Mouse (Mus musculus) erythroid progenitor cell, adult 5-6 weeks (primary cell): ENCODE data around the gene Olfr1221. TPM values are rescaled to one million over a fixed set of nuclear protein-coding genes. Genes with fewer than 3 reads are reported as not detected.
"Not testable (repeated sequence)": the region's sequence is repeated elsewhere in the genome, so short reads cannot be mapped to it uniquely, and the experiment has no call there.

ENCODE experiments used
- ATAC-seq: replicated peaks from 2 replicates; pipeline ENCODE4 v1.8.0; 2016; ENCODE audit warnings: moderate number of reproducible peaks, mild to moderate bottlenecking, moderate TSS enrichment, inconsistent platforms; ENCODE audit not compliant: poor library complexity, low FRiP score, severe bottlenecking
- total RNA-seq, 2 experiments: library from RNA; stranded (forward) in 1 of 2; stranded (reverse) in 1 of 2; fragments of 150-400 nt in 1 of 2; fragments of 186-747, 209-891 nt in 1 of 2; gene quantifications; 2 replicates each; pipeline versions ENCODE4 v1.2.3 to v1.2.4; 2015 to 2017; ENCODE audit warnings: low replicate concordance in 2 of 2

Gene Olfr1221
- total RNA-seq (2015; ENCODE audit: low replicate concordance) (not detected in 2 replicates), total RNA-seq (2017; ENCODE audit: low replicate concordance) (not detected in 2 replicates)

DNA sequence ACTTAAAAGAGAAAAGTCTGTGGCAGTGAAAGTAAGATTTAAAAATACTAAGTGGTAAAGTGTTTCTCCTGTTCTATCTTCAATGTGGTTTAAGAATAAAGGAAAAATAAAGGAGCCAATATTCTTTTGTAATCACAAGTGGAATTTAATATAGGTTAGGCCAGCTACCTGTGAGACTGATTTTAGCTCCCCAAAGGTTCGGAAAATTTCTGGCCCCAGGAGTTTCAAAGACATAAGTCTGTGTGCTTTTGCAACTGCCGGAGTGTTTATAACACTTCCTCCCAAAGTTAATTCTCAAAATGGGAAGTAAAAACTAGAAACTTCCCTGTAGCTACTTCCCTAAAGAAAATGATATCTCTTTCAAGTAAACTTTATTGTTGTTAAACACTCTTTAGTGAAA, at the start of gene Olfr1221:
Gene Olfr1221 (minus strand): TSS at position 101 of the 400 bp plus-strand sequence.
- no peak for ATAC-seq

DNA sequence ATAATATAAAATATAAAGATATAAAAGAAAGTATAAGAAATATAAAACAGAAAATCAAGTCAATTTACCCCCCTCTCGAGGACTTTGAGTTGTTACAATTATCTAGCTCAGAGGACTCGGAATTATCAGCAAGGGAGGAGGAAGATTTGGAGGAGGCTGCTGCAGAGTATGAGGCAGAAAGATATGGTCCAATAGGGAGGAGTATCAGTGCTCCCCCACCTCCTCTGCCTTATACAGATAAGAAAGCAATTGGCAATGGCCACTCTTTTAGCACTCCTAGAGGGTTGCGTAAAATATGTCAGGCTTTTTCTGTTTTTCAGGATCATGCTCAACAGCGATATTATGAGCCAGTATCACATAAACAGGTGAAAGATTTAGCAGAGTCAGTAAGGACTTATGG, 47.6 kb upstream of the Olfr1221 start:
- not testable (repeated sequence) for ATAC-seq

DNA sequence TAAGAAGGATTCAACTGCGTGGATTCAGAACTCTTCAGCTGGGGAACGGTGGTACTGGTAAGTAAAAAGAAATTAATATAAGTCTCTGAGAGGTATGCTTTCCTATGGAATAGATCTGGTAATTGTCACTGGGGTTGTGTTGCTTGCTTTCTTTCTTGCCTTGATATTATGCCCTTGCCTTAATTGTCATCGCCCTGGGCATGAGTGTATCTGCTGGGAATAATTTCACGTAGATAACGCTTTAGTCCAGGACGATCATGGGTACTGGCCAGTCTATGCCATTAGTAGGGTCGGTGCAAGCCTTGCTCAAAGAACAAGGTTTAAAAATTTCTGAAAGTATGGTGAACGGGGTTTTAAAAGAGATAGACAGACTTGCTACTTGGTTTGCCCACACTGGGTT, 46.9 kb upstream of the Olfr1221 start, which contains the start of gene Olfr1224-ps1:
Gene Olfr1224-ps1 (minus strand): TSS at position 101 of the 400 bp plus-strand sequence.
- not testable (repeated sequence) for ATAC-seq

DNA sequence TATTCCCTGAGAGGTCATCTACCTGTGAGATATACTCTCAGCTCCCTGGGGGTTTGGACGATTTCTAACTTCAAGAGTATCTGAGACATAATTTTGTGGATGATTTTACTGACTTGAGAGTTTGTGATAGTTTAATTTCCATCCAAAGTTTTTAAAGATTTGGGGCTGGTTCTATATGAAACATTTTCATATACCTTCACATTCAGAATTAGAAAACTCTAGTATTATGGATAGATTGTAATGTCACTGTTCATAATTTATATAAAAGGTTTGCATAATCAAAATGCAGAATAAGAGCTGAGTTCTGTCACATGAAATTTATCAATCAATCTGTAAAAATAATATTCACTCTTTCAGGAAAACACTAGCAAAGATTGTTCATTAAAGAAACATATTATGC, 34.4 kb upstream of the Olfr1221 start, which contains the start of gene Olfr1223:
Gene Olfr1223 (minus strand): TSS at position 101 of the 400 bp plus-strand sequence.
- ATAC-seq = no peak

DNA sequence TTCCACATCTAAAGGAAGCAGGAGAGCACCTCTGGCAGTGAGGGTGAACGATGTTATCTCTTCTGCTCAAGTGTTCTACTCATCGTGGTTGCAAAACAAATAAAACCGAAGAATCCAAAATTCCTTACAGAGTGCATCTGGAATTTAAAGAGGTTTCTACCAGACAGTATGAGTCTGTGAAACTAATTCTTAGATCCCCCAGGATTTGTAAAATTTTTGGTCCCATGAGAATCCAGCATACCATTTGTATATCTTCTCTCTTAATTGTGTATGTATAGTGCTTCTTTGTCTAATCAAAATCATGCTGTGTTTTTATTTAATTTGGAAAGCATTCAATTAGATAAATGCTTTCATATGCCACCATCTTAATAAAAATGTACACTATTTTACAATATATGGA, 15.9 kb upstream of the Olfr1221 start, which contains the start of gene Olfr1222:
Gene Olfr1222 (minus strand): TSS at position 101 of the 400 bp plus-strand sequence.
- no peak for ATAC-seq

DNA sequence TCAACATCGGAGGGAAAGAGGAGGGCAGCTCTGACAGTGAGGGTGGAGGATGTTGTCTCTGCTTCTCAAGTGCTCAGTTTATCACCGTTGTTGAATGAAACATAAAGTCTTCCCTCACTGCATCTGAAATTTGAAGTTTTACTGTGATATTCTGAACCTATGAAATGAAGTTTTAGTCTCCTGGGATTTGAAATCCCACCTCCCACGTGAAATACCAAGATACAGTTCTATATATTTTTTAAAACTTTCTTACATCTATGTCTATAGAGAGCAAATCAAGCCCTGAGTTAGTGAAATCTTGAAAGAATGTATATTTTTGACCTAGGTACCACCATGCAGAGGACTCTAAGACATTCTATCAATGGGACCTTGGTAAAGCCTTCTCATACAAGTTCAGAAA, 10.3 kb downstream of the Olfr1221 start, which contains the start of gene Olfr1220:
Gene Olfr1220 (minus strand): TSS at position 101 of the 400 bp plus-strand sequence.
- ATAC-seq = no peak

DNA sequence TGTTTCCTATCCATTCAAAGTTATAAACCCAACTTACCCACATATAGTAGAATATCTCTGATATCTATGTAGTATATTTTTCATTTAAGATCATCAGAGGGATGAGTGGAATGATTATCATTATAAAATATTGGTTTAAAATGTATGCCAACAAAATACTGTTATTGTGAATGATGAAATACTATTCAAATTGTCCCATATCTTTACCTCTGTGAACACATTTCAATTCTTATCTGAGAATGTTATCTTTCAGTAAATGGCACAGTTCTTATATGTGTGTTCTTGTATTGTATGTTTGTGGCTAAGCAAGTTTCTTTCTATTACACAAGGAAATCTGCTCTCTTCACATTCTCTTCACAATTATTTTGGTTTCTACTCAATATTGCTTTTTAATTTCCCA, 11.4 kb downstream of the Olfr1221 start:
- no peak for ATAC-seq

DNA sequence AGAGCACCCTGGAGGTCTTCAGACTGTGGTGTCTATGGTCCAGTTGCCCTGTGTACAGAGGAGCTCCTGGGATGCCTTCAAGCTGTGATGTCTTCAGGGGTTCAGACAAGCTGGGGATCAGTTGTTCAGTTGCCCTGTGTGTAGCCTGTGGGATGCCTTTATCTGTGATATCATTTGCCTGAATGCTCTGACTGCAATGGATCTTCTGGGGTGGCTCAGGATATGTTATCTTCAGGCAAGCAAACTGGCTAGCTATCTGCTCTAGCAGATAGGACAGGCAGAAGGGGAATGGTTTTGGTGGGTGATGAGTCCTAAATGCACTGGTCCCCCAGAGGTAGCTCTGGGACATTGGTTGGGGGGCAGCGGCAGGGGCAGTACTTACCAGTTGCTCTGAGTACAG, 23.2 kb downstream of the Olfr1221 start:
- ATAC-seq = no peak

DNA sequence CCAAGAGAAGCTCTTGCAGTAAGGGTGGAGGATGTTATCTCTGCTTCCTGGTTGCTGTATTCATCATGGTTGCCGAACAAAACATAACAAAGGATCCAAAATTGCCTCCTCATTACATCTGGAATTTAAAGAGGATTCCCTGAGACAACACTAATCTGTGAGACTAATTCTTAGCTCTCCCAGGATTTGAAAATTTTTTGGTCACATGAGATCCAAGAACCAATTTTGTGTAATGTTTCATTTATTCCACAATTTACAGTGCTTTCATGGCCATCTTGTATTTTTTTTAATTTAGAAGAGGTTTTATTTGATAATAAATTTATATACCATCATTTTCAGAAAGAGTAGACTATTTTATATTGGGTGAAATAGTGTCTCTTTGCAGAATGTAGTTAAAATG, 33.7 kb downstream of the Olfr1221 start, which contains the start of gene Olfr1219:
Gene Olfr1219 (minus strand): TSS at position 101 of the 400 bp plus-strand sequence.
- no peak for ATAC-seq

DNA sequence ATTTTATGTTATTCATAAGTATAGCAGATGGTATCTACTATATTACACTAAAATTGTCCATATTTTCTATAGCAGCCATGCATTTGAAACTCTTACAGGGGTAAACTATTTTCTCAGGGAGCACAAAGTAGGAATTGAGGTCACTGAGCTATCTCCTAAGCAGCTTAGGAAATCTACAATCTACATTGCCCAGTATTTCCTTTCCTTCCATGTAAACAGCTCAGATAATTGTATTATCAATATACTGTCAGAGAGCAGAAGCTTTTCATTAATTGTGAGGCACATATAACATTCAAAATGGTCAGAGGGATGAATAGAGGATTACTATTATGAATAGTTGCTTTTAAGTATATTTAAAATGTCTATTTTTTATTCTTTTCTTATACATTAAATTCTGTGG, 35.6 kb downstream of the Olfr1221 start:
- no peak for ATAC-seq

DNA sequence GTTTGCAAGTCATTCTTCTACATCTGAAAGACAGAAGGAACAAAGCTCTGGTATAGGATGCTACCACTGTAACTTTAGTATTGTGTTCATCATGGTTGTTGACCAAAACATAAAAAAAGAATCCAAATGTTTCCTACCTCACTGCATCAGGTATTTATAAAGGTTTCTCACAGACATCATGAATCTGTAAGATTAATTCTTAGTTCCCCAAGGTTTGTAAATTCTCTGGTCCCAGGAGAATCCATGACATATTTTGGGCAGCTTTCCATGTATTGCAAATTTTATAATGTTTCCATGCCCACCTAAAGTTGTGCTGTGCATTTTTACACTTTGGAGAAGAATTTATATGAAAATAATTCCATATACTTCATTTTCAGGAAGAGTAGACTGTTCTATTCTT, 56.0 kb downstream of the Olfr1221 start, which contains the start of gene Olfr1218:
Gene Olfr1218 (minus strand): TSS at position 101 of the 400 bp plus-strand sequence.
- ATAC-seq = no peak

Other genes with a start within 250 kb of the Olfr1221 start
- not detected in 2 replicates for gene Olfr1208, start 215.0 kb downstream of the Olfr1221 start, total RNA-seq (2015; ENCODE audit: low replicate concordance)
- not detected in 2 replicates for gene Olfr1208, start 215.0 kb downstream of the Olfr1221 start, total RNA-seq (2017; ENCODE audit: low replicate concordance)
- not detected in 2 replicates for gene Olfr1209, start 202.1 kb downstream of the Olfr1221 start, total RNA-seq (2015; ENCODE audit: low replicate concordance)
- gene Olfr1209, start 202.1 kb downstream of the Olfr1221 start, total RNA-seq (2017; ENCODE audit: low replicate concordance) = not detected in 2 replicates
- gene Olfr1211, start 179.2 kb downstream of the Olfr1221 start, total RNA-seq (2015; ENCODE audit: low replicate concordance) = not detected in 2 replicates
- gene Olfr1211, start 179.2 kb downstream of the Olfr1221 start, total RNA-seq (2017; ENCODE audit: low replicate concordance) = not detected in 2 replicates
- not detected in 2 replicates for gene Olfr1212, start 163.3 kb downstream of the Olfr1221 start, total RNA-seq (2015; ENCODE audit: low replicate concordance)
- gene Olfr1212, start 163.3 kb downstream of the Olfr1221 start, total RNA-seq (2017; ENCODE audit: low replicate concordance) = not detected in 2 replicates
- gene Gm13762, start 137.0 kb downstream of the Olfr1221 start, total RNA-seq (2015; ENCODE audit: low replicate concordance) = not detected in 2 replicates
- gene Gm13762, start 137.0 kb downstream of the Olfr1221 start, total RNA-seq (2017; ENCODE audit: low replicate concordance) = not detected in 2 replicates
- gene Olfr1214, start 124.6 kb downstream of the Olfr1221 start, total RNA-seq (2015; ENCODE audit: low replicate concordance) = not detected in 2 replicates
- not detected in 2 replicates for gene Olfr1214, start 124.6 kb downstream of the Olfr1221 start, total RNA-seq (2017; ENCODE audit: low replicate concordance)
- not detected in 2 replicates for gene Olfr1215, start 110.3 kb downstream of the Olfr1221 start, total RNA-seq (2015; ENCODE audit: low replicate concordance)
- gene Olfr1215, start 110.3 kb downstream of the Olfr1221 start, total RNA-seq (2017; ENCODE audit: low replicate concordance) = not detected in 2 replicates
- not detected in 2 replicates for gene Olfr1216, start 98.9 kb downstream of the Olfr1221 start, total RNA-seq (2015; ENCODE audit: low replicate concordance)
- gene Olfr1216, start 98.9 kb downstream of the Olfr1221 start, total RNA-seq (2017; ENCODE audit: low replicate concordance) = not detected in 2 replicates
- gene Olfr1217, start 85.2 kb downstream of the Olfr1221 start, total RNA-seq (2015; ENCODE audit: low replicate concordance) = not detected in 2 replicates
- gene Olfr1217, start 85.2 kb downstream of the Olfr1221 start, total RNA-seq (2017; ENCODE audit: low replicate concordance) = not detected in 2 replicates
- not detected in 2 replicates for gene Olfr1218, start 56.1 kb downstream of the Olfr1221 start, total RNA-seq (2015; ENCODE audit: low replicate concordance)
- gene Olfr1218, start 56.1 kb downstream of the Olfr1221 start, total RNA-seq (2017; ENCODE audit: low replicate concordance) = not detected in 2 replicates
- not detected in 2 replicates for gene Olfr1219, start 33.8 kb downstream of the Olfr1221 start, total RNA-seq (2015; ENCODE audit: low replicate concordance)
- gene Olfr1219, start 33.8 kb downstream of the Olfr1221 start, total RNA-seq (2017; ENCODE audit: low replicate concordance) = not detected in 2 replicates
- gene Olfr1220, start 10.4 kb downstream of the Olfr1221 start, total RNA-seq (2015; ENCODE audit: low replicate concordance) = not detected in 2 replicates
- not detected in 2 replicates for gene Olfr1220, start 10.4 kb downstream of the Olfr1221 start, total RNA-seq (2017; ENCODE audit: low replicate concordance)
- not detected in 2 replicates for gene Olfr1222, start 15.8 kb upstream of the Olfr1221 start, total RNA-seq (2015; ENCODE audit: low replicate concordance)
- not detected in 2 replicates for gene Olfr1222, start 15.8 kb upstream of the Olfr1221 start, total RNA-seq (2017; ENCODE audit: low replicate concordance)
- not detected in 2 replicates for gene Olfr1223, start 34.3 kb upstream of the Olfr1221 start, total RNA-seq (2015; ENCODE audit: low replicate concordance)
- not detected in 2 replicates for gene Olfr1223, start 34.3 kb upstream of the Olfr1221 start, total RNA-seq (2017; ENCODE audit: low replicate concordance)
- gene Olfr1224-ps1, start 46.8 kb upstream of the Olfr1221 start, total RNA-seq (2015; ENCODE audit: low replicate concordance) = not detected in 2 replicates
- gene Olfr1224-ps1, start 46.8 kb upstream of the Olfr1221 start, total RNA-seq (2017; ENCODE audit: low replicate concordance) = not detected in 2 replicates
- not detected in 2 replicates for gene Olfr1225, start 57.4 kb upstream of the Olfr1221 start, total RNA-seq (2015; ENCODE audit: low replicate concordance)
- not detected in 2 replicates for gene Olfr1225, start 57.4 kb upstream of the Olfr1221 start, total RNA-seq (2017; ENCODE audit: low replicate concordance)
- not detected in 2 replicates for gene Olfr1226, start 82.8 kb upstream of the Olfr1221 start, total RNA-seq (2015; ENCODE audit: low replicate concordance)
- gene Olfr1226, start 82.8 kb upstream of the Olfr1221 start, total RNA-seq (2017; ENCODE audit: low replicate concordance) = not detected in 2 replicates
- not detected in 2 replicates for gene Olfr1228, start 136.8 kb upstream of the Olfr1221 start, total RNA-seq (2015; ENCODE audit: low replicate concordance)
- gene Olfr1228, start 136.8 kb upstream of the Olfr1221 start, total RNA-seq (2017; ENCODE audit: low replicate concordance) = not detected in 2 replicates
- not detected in 2 replicates for gene Olfr1229, start 170.7 kb upstream of the Olfr1221 start, total RNA-seq (2015; ENCODE audit: low replicate concordance)
- not detected in 2 replicates for gene Olfr1229, start 170.7 kb upstream of the Olfr1221 start, total RNA-seq (2017; ENCODE audit: low replicate concordance)
- gene Olfr1230, start 180.0 kb upstream of the Olfr1221 start, total RNA-seq (2015; ENCODE audit: low replicate concordance) = not detected in 2 replicates
- gene Olfr1230, start 180.0 kb upstream of the Olfr1221 start, total RNA-seq (2017; ENCODE audit: low replicate concordance) = not detected in 2 replicates
- not detected in 2 replicates for gene Olfr1231, start 189.8 kb upstream of the Olfr1221 start, total RNA-seq (2015; ENCODE audit: low replicate concordance)
- not detected in 2 replicates for gene Olfr1231, start 189.8 kb upstream of the Olfr1221 start, total RNA-seq (2017; ENCODE audit: low replicate concordance)
- not detected in 2 replicates for gene Olfr1232, start 212.4 kb upstream of the Olfr1221 start, total RNA-seq (2015; ENCODE audit: low replicate concordance)
- gene Olfr1232, start 212.4 kb upstream of the Olfr1221 start, total RNA-seq (2017; ENCODE audit: low replicate concordance) = not detected in 2 replicates
- gene Olfr1233, start 225.1 kb upstream of the Olfr1221 start, total RNA-seq (2015; ENCODE audit: low replicate concordance) = not detected in 2 replicates
- not detected in 2 replicates for gene Olfr1233, start 225.1 kb upstream of the Olfr1221 start, total RNA-seq (2017; ENCODE audit: low replicate concordance)
- not detected in 2 replicates for gene Olfr1234, start 247.6 kb upstream of the Olfr1221 start, total RNA-seq (2015; ENCODE audit: low replicate concordance)
- gene Olfr1234, start 247.6 kb upstream of the Olfr1221 start, total RNA-seq (2017; ENCODE audit: low replicate concordance) = not detected in 2 replicates